Mouse (Mus musculus): Measurements from ENCODE around the gene Slc3a2.
A peak's percentile ranks its signal among the peaks of the same experiment; 100 is the strongest.
"Not testable (repeated sequence)": the region's sequence is repeated elsewhere in the genome, so short reads cannot be mapped to it uniquely, and the experiment has no call there.

The Slc3a2 gene

DNA sequence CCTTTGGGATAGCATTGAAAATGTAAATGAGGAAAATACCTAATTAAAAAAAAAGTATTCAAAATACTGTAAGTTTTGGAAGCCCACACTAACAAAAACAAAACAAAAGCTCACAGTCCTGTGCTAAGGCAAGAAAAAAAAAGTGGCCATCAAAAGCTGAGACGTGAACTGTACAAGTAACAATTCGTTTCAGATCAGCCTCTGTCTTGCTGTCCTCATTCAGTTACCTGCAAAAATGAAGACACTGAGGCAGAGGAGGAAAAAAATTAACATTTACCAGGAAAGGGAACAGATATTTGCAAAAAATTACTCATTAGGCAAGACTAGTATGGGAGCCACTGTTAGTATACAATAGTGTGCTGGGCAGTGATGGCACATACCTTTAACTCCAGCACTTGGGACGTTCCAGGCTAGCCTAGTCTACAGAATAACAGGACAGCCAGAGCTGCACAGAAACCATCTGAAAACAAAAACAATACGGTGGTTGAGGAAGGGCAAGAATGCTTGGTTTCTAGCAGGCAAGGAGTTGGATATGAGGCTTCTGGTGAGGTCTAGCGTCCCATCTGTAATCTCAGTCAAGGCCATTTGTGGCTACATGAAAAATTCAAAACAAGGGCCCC is 4.4 kb upstream of the Slc3a2 start:
- DNase-seq (ENCODE audit: low spot score in 2 of 2) = no peak

DNA sequence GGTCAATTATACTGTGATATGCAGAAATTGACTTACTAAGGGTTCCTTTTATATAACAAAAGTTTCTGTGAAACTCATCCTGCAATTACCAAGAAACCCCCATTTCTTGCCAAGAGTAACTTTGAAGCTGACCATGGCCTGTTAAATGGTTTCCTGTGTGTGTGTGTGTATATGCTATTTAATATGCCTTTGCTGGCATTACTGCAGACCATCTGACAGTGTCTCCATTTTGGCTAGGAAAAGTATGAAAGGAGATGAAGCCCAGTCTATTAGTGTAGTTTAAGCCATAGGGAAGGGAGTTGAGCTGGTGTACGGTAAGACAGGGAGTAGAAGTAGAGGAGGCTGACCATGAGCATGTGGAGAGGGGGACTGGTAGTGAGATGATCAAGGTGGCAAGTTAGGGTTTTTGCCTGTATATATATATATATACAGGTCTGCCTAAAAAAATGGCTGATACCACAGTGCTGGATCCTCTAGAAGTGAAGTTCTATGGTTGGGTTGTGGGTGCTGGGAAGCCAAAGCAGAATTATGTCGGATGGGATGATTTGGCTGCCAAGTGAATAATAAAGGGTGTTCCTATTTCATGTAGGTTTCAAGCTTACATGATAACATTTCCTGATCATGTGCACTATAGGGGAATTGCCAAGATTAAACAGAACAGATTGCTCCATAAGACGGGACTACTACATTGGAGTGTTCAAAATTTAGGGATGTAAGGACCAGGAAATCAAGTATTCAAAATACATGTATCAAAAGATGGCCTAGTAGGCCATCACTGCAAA is 3.6 kb upstream of the Slc3a2 start:
- no peak for DNase-seq (ENCODE audit: low spot score in 2 of 2)

DNA sequence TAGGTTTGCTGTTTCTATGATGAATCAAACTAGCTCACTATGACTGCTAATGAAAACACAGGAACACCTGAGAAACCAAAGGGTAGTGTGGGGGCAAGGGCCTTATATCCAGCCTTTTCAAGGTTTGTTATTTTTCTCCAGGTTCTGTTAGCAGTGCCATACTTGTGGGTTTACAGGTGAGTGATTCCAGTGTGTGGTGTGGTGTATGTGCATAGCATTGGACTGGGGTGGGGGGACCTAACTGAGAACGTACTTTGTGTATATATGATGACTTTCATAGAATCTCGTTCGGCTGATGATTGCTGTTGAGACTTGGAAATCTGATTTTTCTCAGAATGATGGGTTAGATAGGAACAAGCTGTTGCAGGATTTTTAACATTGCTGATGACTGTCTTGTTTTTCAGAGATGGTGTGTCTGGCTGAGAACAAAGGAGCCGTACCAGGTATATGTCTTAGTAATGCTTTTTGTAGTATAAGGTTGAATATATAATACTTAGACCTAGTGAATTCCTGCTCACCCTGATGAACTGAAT is 2.0 kb upstream of the Slc3a2 start:
- no peak for DNase-seq (ENCODE audit: low spot score in 2 of 2)

DNA sequence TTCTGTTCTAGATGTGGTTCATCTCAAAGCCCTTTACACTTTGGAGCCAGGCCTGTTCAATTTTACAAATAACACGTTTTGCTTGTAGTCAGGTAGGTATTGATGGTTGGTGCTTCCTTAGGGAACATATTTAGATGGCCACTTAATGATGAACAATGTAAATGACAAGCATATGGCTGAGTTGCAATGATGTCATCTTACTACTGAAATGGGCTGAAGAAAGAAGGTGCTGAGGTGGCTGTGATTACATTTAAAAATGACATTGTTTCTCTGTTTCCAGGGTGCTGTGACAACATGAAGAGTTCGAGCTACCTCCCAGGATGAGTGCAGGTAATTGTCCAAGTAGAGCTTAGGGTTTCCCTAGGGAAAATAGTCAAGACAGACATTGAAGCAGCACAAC is 1.2 kb upstream of the Slc3a2 start:
- no peak for DNase-seq (ENCODE audit: low spot score in 2 of 2)

DNA sequence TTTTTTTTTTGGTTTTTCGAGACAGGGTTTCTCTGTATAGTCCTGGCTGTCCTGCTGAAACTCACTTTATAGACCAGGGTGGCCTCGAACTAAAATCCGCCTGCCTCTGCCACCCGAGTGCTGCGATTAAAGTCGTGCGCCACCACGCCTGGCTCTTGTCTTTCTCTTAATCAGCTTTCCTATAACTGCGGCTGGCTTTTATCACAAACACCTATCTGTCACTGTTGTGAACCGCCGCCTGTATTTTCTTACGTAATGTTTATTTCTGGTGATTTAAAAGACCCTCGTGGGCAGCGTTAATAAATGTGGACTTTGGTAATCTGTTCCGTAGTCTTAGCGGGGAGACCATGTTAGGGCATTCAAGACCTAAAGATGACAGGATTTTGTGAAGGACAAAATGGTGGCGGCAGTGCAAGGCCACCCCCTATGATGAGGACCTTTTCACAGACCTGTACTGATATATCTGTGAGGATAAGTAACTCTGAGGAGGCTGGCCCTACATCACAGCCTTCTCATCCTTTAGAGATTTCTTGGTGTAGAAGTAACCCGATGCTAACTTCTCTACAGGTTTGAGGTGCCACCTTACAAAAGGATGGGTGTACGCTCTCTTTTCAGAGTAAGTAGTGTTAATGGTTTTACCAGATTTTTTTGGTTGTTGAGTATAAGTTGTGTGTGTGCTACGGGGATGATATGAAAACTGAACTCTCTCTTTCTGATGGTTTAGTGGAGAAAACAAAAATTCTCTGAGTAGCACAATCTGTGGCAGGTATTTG is 591 bp upstream of the Slc3a2 start:
- DNase-seq (ENCODE audit: low spot score in 2 of 2) = no peak

DNA sequence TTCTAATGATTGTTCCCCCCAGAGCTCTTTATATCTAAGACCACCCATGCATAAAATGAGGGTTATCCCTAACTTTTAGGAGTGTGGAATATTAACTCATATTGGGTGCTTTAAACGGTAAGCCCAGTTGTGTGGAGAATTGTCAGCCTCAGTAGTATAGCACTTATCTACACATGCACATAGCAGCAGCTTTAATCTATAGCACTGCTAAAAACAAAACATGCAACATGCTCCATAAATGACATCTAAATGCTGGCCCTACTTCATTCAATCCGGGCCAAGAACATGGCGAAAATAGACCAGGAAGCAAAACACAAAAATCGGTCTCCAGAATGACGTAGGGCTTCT is 636 bp downstream of the Slc3a2 start:
- DNase-seq (ENCODE audit: low spot score in 2 of 2) = no peak

DNA sequence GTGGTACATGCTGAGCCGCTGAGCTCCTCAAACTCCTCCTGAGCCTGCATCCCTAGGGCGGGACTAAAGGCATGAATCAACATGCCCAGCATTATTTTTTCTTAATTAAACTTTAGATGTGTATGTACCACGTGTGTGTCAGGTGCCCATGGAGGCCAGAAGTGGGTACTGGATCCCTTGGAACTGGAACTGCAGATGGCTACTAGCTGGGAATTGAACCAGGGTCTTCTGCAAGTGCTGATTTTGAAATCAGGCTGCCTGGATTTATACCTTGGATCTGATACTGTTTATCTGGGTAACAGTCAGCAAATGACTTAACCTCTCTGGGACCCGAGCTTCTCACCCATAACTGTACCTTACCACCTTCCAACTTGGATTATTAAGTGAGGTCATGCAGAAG is 1.1 kb downstream of the Slc3a2 start:
- DNase-seq (ENCODE audit: low spot score in 2 of 2) = no peak

DNA sequence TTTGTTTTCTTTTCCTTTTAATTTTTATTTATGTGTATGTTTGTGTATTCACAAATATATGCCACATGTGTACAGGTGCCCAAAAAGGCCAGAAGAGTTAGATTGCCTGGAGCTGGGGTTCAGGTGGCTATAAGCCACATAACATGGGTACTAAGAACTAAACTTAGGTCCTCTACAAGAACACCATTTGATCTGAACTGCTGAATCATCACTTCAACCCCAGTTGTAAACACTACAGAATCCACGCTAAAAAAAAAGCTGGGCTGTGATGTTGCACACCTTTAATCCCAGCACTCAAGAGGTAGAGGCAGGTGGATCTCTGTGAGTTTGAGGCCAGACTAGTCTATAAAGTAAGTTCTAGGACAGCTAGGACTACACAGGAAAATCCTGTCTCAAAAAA is 1.8 kb downstream of the Slc3a2 start:
- DNase-seq (ENCODE audit: low spot score in 2 of 2) = no peak

DNA sequence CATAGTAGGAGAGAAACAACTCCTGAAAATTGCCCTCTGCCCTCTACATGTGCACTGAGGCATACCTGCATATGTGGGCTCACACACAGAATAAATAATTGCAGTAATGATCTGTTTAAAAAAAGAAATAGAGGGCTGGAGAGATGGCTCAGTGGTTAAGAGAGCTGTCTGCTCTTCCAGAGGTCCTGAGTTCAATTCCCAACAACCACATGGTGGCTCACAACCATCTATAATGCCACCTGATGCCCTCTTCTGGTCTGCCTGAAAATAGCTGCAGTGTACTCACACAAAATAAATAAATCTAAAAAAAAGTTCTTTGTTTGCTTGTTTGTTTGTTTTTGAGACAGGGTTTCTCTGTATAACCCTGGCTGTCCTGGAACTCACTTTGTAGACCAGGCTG is 4.1 kb downstream of the Slc3a2 start:
- not testable (repeated sequence) for DNase-seq (ENCODE audit: low spot score in 2 of 2)

DNA sequence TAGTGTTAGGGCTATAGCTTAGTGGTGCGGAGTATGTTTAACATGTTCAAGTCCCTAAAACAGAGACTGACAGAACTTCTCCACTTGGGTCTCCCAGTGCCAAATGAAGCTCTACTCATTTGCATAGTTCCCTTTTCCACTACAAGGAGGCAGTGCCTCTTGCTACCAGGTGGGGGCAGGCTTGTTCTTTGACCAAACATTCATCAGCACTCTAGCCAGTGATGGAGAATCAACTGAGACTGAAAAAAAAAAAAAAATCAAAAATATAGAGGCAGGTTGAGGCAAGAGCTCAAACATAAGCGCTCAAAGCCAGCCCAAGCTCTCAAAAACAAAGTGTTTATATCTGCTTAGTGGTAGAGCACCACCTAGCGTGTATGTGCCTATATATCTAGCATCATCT is 4.8 kb downstream of the Slc3a2 start:
- no peak for DNase-seq (ENCODE audit: low spot score in 2 of 2)

DNA sequence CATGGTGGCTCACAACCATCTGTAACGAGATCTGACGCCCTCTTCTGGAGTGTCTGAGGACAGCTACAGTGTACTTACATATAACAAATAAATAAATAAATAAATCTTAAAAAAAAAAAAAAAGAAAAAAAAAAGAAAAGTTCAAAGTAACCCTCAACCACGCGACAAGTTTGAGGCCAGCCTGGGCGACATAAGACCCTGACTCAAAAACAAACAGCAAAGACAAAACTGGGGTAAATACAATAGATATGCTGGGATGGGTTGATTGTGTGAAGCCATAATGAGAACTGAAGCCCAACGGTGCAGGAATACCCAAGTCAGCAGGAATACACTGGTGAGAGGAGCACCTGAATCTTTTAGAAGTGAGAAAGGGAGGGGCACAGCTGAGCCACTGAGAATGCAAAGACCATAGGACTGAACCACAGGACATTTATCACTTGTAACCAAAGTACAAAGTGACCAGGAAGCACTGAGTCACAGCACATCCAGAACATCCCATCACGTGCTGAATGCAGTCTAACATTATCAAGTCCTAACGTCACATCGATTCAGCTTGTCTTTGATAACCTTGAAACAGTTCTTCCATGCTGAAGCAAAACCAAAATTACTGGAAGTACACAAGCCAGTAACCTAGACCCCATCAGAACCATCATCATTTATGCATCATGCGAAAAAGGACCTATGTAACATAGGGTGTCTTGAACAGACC is 6.2 kb downstream of the Slc3a2 start:
- DNase-seq (ENCODE audit: low spot score in 2 of 2) = no peak

DNA sequence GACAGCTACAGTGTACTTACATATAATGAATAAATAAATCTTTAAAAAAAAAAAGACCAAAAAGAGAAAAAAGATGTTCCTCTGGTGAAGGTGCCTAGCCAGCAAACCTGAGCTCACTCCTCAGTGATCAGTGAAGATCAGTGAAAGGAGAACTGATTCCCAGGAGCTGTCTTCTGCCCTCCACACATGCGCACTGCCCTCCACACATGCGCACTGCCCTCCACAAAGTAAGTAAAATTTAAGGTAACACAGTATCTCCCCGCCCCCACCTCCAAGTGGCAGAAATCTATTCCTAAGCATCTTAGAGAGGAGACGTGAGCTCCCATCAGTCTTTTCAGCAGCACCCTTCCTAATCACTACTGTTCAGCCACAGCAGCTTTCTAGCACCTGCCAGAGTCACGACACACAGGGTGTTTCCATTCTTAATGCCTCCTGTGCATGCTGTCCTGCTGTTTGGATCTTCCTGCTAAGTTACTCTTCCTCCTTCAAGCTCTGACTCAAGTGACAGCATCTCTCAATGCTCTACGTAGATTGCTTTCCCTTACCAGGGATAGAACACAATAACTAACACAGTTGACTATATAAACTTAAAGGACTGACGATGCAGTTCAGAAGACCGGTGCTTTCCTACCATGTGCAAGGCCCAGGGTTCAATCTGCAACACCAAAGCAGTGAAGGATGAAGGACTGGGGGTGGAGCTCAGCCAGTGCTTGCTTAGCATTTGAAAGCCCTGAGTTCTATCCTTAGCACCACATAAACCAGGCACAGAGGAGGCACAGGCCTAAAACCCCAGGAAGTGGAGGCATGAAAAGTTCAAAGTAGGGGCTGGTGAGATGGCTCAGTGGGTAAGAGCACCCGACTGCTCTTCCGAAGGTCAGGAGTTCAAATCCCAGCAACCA is 7.1 kb downstream of the Slc3a2 start:
- DNase-seq (ENCODE audit: low spot score in 2 of 2) = no peak

DNA sequence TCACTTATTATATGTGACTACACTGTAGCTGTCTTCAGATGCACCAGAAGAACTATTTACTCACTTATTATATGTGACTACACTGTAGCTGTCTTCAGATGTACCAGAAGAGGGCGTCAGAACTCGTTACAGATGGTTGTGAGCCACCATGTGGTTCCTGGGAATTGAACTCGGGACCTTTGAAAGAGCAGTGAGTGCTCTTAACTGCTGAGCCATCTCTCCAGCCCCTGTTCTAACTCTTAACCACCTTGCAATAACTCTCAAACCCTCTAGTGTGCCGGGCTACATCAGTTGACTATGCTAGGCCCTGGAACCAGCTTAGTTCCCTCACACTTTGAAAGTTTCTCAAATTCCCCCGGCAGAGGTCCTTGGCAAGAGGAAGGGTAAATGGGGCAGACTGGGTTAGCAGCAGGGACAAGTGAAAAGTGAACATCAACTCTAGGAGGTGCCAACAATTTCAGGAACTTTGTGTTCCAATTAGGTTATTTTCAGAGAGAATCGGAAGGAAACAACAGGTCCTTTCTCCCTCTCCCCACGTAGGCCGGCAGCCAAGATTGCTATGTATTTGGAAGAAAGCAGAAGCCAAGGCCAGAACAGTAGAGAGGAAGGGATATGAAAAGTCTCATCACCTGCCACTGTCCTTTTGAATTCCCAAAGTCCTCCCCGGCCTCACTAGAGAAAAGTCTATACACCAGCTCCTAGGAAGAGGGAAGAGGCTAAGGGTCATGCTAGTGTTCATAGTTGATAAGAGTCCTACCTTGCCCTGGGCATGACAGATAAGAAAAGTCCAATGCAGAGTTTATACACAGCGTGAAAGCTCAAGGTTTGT is 8.3 kb downstream of the Slc3a2 start:
- DNase-seq (ENCODE audit: low spot score in 2 of 2) = no peak

DNA sequence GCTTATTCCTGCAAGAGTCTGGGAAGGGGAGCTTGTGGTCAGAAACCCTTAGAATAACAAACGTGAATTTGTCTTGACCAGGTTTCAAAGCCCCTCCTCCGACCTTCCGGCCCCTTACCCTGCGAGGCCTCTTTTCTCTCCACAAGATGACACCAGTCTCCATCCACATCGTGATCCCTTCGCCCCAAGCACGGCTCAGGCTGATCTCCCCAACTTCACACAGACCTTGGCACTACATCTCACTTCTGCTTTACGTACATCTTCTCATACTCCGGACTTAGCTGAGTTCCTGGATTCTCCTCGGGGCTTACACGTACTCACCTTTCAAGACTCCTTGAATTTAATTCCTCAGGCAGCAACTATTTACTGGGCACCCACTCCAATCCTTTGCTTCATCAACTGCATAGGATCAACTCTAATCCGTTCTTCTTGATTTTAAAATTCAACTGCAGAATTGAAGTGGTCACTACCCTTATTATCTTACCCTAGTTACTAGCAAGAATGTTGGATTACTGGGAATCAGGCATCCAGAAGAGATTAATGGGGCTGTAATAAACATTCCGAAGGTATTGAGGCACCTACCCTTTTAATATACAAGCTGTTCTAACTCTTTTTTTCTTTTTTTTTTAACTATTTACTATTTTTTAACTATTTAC is 9.0 kb downstream of the Slc3a2 start:
- DNase-seq (ENCODE audit: low spot score in 2 of 2) = no peak

DNA sequence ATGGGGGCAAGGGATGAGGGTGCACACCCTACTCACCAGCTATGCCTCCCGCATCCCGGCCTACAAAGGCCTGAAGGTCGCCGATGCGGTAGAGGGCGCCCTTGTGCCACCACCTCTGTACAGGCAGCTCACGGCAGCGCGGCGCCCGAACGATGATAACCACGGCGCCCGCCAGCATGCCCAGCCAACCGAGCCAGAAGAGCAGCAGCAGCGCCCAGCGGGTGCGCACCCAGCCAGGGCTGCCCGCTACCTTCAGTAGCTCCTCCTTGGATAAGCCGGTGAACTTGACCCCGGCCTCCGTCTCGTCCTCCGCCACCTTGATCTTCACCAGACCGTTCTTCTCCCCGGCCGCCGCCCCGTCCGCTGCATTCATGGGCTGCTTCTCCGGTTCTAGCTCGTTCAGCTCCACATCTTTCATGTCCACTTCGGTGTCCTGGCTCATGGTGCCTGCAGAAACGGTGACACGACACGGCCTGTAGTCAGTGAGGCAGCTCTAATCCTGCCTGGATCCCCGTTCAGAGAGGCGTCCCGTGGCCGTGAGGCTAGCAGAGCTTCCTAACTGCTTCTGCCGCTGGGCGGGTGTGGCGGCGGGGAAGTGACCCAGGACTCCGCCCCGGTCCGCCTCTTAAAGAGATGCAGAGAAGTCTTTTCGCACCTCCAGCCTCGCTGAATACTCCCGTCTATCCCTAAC is 9.7 kb downstream of the Slc3a2 start:
- DNase-seq (ENCODE audit: low spot score in 2 of 2) = peak; percentile 87 to 93

DNA sequence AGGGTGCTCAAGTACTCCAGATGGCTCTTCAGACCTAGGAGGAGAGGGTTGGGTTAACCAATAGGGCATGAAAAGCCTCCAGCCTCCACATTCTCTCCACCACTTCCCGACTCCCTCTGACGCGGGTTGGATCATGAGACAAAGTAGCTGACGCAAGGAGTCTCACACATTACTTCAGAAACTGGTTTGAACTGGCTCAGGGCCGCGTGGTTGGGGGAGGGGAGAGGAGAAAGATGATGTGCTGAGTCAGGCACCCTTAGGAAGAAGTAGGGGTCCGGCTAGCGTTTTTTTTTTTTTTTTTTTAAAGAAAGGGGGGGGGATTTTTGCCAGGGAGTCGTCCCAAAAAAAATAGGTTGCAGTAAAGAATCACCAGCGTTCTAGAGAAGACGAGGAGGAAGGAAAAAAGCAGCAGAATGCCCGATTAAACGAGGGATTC is 10.3 kb downstream of the Slc3a2 start:
- DNase-seq (ENCODE audit: low spot score in 2 of 2) = peak; percentile 60 to 80

DNA sequence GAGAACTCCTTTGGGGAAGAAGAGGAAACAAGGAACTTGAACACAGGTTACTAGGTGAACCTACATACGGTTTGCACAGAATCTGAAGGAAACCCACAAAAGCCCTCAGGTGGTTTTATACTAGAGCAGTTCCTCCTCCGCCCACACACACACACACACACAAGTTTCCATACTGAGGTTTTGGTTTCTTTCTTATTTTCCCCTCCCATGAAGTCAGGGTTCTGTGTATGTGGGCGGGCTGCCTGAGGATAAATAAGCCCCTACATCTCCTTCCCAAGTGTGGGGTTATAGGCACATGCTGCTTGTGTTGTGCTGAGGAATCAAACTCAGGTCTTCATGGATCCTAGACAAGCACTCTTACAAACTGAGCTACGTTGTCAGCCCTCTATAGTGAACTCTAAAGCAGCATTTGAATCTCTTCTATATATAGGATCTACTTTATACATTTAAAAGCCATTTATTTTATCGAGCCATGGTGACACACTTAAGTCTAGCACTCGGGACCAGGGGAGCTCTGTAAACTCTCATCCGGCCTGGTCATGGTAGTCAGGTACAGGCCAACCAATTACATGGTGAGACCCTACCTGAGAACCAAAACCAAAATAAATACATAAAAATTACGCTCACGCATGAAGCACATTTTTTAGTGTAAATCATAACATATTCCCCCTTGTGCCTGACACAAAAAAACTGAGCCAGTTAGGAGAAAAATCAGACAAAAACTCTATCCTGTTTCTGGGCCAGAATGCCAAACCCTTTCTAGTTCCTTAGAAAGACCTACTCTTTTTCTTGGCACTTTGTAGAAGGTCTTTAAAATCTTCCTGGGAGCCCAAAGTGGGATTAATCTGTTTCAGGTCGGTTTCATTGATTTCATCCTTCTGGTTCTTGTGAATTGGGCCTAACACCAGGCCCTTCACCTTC is 11.0 kb downstream of the Slc3a2 start:
- DNase-seq (ENCODE audit: low spot score in 2 of 2) = no peak

DNA sequence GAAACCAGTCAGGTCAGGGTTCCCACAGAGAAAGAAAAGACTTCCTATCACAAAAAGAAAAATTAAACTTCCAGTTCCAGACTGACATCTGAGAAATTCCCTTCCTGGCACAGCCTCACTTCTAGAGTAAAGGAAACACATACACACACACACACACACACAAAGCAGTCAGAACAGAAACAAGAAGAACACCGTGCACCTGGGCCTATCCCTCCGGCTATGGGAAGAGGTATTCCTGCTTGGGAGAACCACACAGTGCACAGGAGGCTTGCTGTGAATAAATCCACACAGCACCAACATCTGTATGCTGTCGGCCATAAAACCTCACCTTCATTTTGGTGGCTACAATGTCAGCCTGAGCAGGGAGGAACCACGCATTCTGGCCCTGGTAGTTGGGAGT is 11.7 kb downstream of the Slc3a2 start:
- DNase-seq (ENCODE audit: low spot score in 2 of 2) = no peak

All from urinary bladder, postnatal 4 days (tissue).